Mouse (Mus musculus) CH12.LX (cell line): ENCODE measurements at regions not wholly inside any gene's neighbourhood (a gene's known extent, or its start where the extent isn't known, plus 50 kb on each side); places are given as distances from the start of the nearest gene placed in this dataset.
"Not testable (repeated sequence)": the region's sequence is repeated elsewhere in the genome, so short reads cannot be mapped to it uniquely, and the experiment has no call there.

ENCODE experiments used
- HCFC1 ChIP-seq: IDR thresholded peaks from 2 replicates; pipeline ENCODE4 v1.6.1; 2012; ENCODE audit warnings: low read depth, mild to moderate bottlenecking, inconsistent platforms, low read length, improper control_type of control experiment
- MAFK ChIP-seq: IDR thresholded peaks from 2 replicates; pipeline ENCODE4 v1.6.1; 2011; ENCODE audit warnings: low read length, improper control_type of control experiment; ENCODE audit not compliant: insufficient replicate concordance
- NRF1 ChIP-seq: IDR thresholded peaks from 2 replicates; pipeline ENCODE4 v1.6.1; 2014; ENCODE audit warnings: low read depth, mild to moderate bottlenecking, inconsistent platforms, low read length, improper control_type of control experiment, moderate library complexity
- ZNF384 ChIP-seq: IDR thresholded peaks from 2 replicates; pipeline ENCODE4 v1.6.1; 2012; ENCODE audit warnings: low read depth, low read length, improper control_type of control experiment, inconsistent platforms

DNA sequence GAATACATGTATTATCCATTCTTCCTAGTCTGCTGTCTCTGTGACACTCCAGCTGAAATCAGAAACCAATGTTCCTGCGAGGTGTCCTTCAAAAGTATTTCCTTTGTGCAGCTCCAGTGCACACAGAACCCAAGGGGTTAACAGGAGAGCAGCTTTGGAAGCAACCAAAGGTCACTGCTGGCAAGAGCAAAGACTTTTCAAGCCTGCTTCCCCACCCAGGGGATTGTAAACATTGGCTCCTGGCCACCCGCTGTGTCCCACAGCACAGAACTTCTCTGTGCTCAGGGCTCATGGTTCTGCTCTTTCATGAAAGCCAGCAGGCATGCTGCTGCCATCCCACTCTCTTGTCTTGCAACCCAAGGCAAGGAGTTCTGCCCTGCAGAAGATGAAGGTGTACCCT is 431.3 kb upstream of the Gdi2 start:
- TF ChIP-seq MAFK, HCFC1, NRF1, ZNF384: not testable (repeated sequence)
